Mouse (Mus musculus) forebrain, embryonic 10.5 days (tissue): ENCODE measurements around the gene Tmem262. TPM values are rescaled to one million over a fixed set of nuclear protein-coding genes. Genes with fewer than 3 reads are reported as not detected.

Experiments used
- DNase-seq: peaks from one replicate; pipeline ENCODE4 v3.0.0-alpha.2; 2017; ENCODE audit warnings: low spot score; ENCODE audit errors: extremely low spot score
- H3K27ac ChIP-seq: fragments of 300-500 bp; sonication (generic); 2 replicates; pipeline ENCODE4 v1.5.1; 2016; ENCODE audit warnings: mild to moderate bottlenecking
- H3K27me3 ChIP-seq: fragments of 300-500 bp; sonication (generic); 2 replicates; pipeline ENCODE4 v1.6.1; 2016; ENCODE audit warnings: mild to moderate bottlenecking; ENCODE audit not compliant: poor library complexity, severe bottlenecking
- H3K36me3 ChIP-seq: fragments of 300-500 bp; sonication (generic); replicated peaks from 2 replicates; pipeline ENCODE4 v1.6.1; 2016; ENCODE audit warnings: mild to moderate bottlenecking, moderate library complexity
- H3K4me1 ChIP-seq: fragments of 300-500 bp; sonication (generic); 2 replicates; pipeline ENCODE4 v1.6.1; 2016
- H3K4me3 ChIP-seq: fragments of 300-500 bp; sonication (generic); 2 replicates; pipeline ENCODE4 v1.5.1; 2016; ENCODE audit warnings: mild to moderate bottlenecking, moderate library complexity
- H3K9me3 ChIP-seq: fragments of 300-500 bp; sonication (generic); 2 replicates; pipeline ENCODE4 v1.6.1; 2016; ENCODE audit warnings: mild to moderate bottlenecking, moderate library complexity
- WGBS: fragments of 180-500 bp; shearing (Covaris S2); methylation state at CpG from one replicate; pipeline ENCODE4 v1.1.7; 2016; 5-methylcytosine and 5-hydroxymethylcytosine counted together
- polyA plus RNA-seq: library from polyadenylated mRNA; unstranded; fragments of >200 nt; fragmentation: Nextera tagmentation; extraction: Ambion mirVana; gene quantifications from 2 replicates; pipeline ENCODE4 v1.2.1, GENCODE M21; 2016

Gene Tmem262
- polyA plus RNA-seq, 1 experiment from 2014 or later: not detected

DNA sequence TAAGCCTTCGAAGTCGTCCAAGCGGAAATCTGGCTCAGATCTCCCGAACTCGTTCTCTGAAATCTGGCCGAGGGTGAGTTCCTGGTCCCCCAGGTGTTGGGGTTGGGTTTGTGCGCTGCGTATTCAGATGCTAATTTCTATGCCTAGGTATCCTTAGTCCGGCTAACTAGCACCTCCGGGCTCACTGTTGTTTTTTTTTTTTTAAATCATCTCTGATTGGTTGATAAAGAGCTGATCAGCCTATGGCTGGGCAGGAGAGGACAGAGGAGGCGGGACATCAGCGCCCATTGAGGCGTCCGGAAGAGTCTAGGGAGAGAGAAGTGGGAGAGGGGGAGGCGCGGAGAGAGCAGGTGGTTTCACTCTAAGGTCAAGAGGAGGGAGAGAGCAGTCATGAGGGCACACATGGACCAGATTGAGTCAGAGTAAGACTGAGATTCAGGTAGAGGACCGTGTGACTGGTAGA, 5.6 kb downstream of the Tmem262 start:
- peak; percentile 75 for DNase-seq
- peaks cover 23% of the 10 kb centered on the region for H3K4me1 ChIP-seq
- H3K36me3 ChIP-seq: peaks cover 70% of the 10 kb centered on the region
- peak overlapping the region; percentile 89 for H3K4me3 ChIP-seq
- peak overlapping the region; percentile 91 for H3K27ac ChIP-seq
- H3K9me3 ChIP-seq: no peaks in the 10 kb centered on the region
- under 1% methylated on average over 17 of the region's 17 CpGs for WGBS
- H3K27me3 ChIP-seq: no peaks in the 10 kb centered on the region

GRCm38 (mm10) chr19:6088841-6089240, 9.0 kb downstream of the Tmem262 start:
- Histone ChIP-seq H3K36me3 (peaks cover 80% of the 10 kb centered on the region), H3K9me3 (no peaks in the 10 kb centered on the region), H3K4me3 (no peak overlapping the region), H3K27me3 (no peaks in the 10 kb centered on the region), H3K4me1 (peaks cover 16% of the 10 kb centered on the region), H3K27ac (no peak overlapping the region)
- 95% methylated on average over 13 of the region's 13 CpGs for WGBS
- no peak for DNase-seq

DNA sequence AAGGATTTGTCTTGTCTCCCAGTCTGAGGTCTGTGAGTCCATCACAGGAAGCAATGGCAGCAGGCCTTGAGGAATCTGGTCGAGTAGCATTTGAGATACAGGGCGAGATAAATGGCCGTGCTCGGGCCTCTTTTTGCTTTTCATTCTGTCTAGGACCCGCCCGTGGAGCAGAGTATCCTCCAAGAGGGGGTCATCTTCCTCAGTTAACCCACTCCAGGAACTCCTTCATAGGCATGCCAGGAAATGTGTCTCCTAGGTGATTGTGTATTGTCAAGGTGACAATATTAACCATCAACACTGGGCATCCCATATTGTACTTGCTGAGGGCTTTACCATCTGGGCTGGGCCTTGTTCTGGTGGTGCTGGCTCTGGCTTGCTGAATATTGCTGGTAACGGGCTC, 14.3 kb downstream of the Tmem262 start, which contains the start of gene AC131692.1:
Gene AC131692.1, plus strand, starts transcription at position 301 of the 400 bp plus-strand sequence.
- Histone ChIP-seq H3K4me3 (no peak within 1 kb of the TSS), H3K4me1 (no peaks in the 10 kb centered on the region), H3K27ac (no peak within 1 kb of the TSS), H3K9me3 (no peaks in the 10 kb centered on the region), H3K36me3 (peaks cover 98% of the 10 kb centered on the region), H3K27me3 (no peaks in the 10 kb centered on the region)
- 94% methylated on average over 7 of the region's 7 CpGs for WGBS
- no peak for DNase-seq

DNA sequence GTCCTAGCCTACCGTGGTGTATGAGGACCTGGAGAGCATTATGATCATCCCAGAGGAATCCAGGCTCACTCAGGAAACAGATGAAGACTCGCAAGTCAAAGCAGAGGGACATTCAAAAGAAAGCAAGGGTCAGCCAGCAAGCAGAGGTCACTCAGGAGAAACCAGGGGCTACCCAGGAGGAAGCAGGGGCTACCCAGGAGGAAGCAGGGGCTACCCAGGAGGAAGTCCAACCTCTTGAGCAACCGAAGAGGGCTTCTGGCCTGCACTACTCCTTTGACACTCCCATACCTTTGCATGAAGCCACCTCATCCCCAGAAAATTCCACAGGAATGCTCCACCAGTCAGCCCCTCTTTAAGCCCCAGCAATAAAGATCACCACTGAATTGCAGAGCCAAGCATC, 18.0 kb downstream of the Tmem262 start:
- H3K36me3 ChIP-seq: peaks cover 74% of the 10 kb centered on the region
- no peak overlapping the region for H3K27ac ChIP-seq
- no peaks in the 10 kb centered on the region for H3K27me3 ChIP-seq
- DNase-seq: no peak
- WGBS: 86% methylated on average over 3 of the region's 3 CpGs
- H3K9me3 ChIP-seq: no peaks in the 10 kb centered on the region
- peaks cover 8% of the 10 kb centered on the region for H3K4me1 ChIP-seq
- H3K4me3 ChIP-seq: no peak overlapping the region

GRCm38 (mm10) chr19:6101186-6101585, 21.4 kb downstream of the Tmem262 start:
- Histone ChIP-seq H3K4me1 (peaks cover 8% of the 10 kb centered on the region), H3K27ac (no peak overlapping the region), H3K4me3 (no peak overlapping the region), H3K36me3 (peaks cover 45% of the 10 kb centered on the region), H3K27me3 (no peaks in the 10 kb centered on the region), H3K9me3 (no peaks in the 10 kb centered on the region)
- WGBS: 59% methylated on average over 6 of the region's 6 CpGs
- no peak for DNase-seq

- 82% methylated on average over 6 of the region's 6 CpGs for WGBS
Observed at GRCm38 (mm10) chr19:6102169-6102853, 22.5 kb downstream of the Tmem262 start.

GRCm38 (mm10) chr19:6104476-6104875, 24.6 kb downstream of the Tmem262 start:
- no peak for DNase-seq
- Histone ChIP-seq H3K4me1 (peaks cover 11% of the 10 kb centered on the region), H3K27me3 (no peaks in the 10 kb centered on the region), H3K36me3 (peaks cover 23% of the 10 kb centered on the region), H3K9me3 (no peaks in the 10 kb centered on the region), H3K4me3 (no peak overlapping the region), H3K27ac (no peak overlapping the region)
- 87% methylated on average over 4 of the region's 4 CpGs for WGBS

More at GRCm38 (mm10) chr19:6102169-6102853, 22.5 kb downstream of the Tmem262 start:
- Histone ChIP-seq H3K4me1 (peaks cover 11% of the 10 kb centered on the region), H3K27me3 (no peaks in the 10 kb centered on the region), H3K9me3 (no peaks in the 10 kb centered on the region), H3K27ac (no peak overlapping the region), H3K4me3 (no peak overlapping the region), H3K36me3 (peaks cover 39% of the 10 kb centered on the region)
- DNase-seq: no peak

DNA sequence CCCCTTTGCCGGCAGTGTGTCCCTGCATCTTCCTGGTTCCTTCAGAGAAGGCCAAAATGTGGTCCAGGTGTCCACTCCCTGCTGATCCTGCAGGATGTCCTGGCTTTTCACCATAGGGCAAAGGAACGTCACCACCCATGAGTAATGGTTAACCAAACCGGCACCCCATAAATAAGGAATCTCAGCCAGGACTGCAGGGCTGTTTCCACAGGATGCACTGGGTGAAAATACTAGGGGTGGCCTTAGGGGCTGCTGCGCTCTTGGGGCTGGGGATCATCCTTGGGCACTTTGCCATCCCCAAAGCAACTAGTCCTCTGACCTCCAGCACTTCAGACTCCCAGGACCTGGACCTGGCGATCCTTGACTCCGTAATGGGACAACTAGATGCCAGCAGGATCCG, 25.8 kb downstream of the Tmem262 start, which contains the start of gene Naaladl1:
Gene Naaladl1, plus strand, starts transcription at position 197 of the 400 bp plus-strand sequence.
- DNase-seq: no peak
- H3K27me3 ChIP-seq: no peaks in the 10 kb centered on the region
- H3K36me3 ChIP-seq: peaks cover 13% of the 10 kb centered on the region
- H3K27ac ChIP-seq: no peak within 1 kb of the TSS
- H3K4me1 ChIP-seq: peaks cover 9% of the 10 kb centered on the region
- 92% methylated on average over 7 of the region's 7 CpGs for WGBS
- H3K4me3 ChIP-seq: no peak within 1 kb of the TSS
- H3K9me3 ChIP-seq: no peaks in the 10 kb centered on the region

DNA sequence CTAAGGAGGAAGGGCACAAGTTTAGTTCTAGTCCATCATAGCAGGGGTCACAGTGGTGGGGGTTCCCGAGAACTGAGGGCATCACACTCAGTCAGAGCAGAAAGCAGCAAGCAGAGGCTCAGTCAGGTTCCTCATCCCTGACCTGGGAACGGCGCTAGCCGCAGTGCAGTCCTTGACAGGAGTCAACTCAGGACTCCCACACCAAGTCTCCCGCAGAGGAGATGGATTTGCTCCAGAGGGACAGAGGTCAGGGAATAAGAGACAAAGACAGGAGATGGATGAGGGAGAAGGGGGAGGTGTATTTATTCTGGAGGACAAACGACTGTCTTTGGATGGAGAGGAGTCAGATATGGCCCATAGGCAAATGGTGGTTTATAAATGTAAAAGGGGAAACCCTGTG, 33.3 kb downstream of the Tmem262 start:
- Histone ChIP-seq H3K9me3 (no peaks in the 10 kb centered on the region), H3K27ac (no peak overlapping the region), H3K36me3 (peaks cover 58% of the 10 kb centered on the region), H3K4me1 (peaks cover 18% of the 10 kb centered on the region), H3K4me3 (no peak overlapping the region), H3K27me3 (no peaks in the 10 kb centered on the region)
- no peak for DNase-seq
- 76% methylated on average over 6 of the region's 6 CpGs for WGBS

DNA sequence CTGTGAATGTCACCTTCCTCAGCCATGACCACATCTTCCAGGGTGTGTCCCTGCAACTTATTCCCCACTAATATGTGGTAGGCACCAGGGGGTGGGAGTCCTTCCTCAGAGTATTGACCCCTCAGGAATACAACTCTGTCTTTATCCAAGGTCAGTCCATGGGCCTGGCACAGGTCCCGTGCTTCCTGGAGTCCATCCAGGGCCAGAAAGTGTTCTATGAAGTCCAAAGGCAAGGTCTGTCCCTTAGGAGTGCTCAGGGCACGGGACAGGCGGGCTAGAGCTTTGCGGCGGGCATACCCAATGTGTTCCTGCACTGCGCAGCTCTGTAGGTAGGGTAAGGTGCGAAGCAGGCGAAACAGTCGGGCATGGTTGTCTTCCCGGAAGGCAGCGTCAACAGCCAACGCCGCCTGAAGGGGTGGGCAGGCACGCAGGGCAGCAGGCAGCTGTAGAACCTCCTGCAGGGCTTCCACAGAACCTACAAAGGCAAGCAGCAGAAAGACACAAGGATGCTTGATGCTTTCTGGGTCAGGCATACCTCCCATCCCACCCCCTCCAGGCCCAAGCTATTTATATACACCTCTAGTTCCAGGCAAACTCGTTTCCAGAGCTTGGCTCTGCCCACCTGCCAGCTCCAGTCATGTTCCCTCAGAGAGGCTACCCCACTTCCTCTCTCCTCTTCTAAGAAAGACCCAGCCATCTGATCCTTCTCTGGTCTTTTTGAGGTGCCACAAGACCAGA, 36.4 kb downstream of the Tmem262 start:
- H3K36me3 ChIP-seq: peaks cover 58% of the 10 kb centered on the region
- no peak for DNase-seq
- WGBS: 94% methylated on average over 15 of the region's 15 CpGs
- H3K9me3 ChIP-seq: no peaks in the 10 kb centered on the region
- H3K4me1 ChIP-seq: peaks cover 32% of the 10 kb centered on the region
- H3K4me3 ChIP-seq: peak overlapping the region; percentile 96
- H3K27ac ChIP-seq: no peak overlapping the region
- no peaks in the 10 kb centered on the region for H3K27me3 ChIP-seq

DNA sequence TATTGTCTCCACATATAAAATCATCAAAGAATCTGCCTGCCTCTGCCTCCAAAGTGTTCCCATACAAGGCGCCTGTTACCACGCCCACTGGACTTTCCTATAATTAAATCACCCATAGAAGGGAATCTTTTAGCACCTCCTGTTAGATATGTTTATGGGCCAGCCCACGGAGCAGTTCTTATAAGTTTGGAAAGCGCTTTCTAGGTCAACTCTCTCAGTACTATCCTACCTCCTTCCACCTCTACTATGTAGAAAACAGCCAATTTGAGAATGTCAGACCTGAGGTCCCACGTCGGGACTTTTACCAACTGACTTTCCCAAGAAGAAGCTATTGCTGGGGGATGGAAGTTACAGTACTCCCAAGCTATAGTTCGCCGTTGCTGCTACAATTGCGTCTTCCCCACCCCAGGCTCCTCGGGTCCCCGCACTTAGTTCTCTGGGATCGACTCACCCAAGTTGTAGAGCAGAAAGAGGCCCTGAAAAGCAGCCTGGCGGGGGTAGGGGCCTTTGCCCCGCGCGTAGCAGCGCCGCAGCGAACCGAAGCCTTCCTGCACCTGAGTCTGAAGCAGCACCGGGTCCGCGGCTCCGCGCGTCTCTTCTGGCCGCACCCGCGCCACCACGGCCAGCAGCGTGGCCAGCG, 37.6 kb downstream of the Tmem262 start:
- Histone ChIP-seq H3K9me3 (no peaks in the 10 kb centered on the region), H3K27ac (peak overlapping the region; percentile 98), H3K4me1 (peaks cover 41% of the 10 kb centered on the region), H3K27me3 (no peaks in the 10 kb centered on the region), H3K4me3 (peak overlapping the region; percentile 96), H3K36me3 (peaks cover 53% of the 10 kb centered on the region)
- 7% methylated on average over 32 of the region's 32 CpGs for WGBS
- DNase-seq: no peak

GRCm38 (mm10) chr19:6117986-6118676, 38.3 kb downstream of the Tmem262 start, which contains the start of gene Sac3d1:
Gene Sac3d1 (minus strand): TSS chr19:6118650.
- 0% methylated on average over 77 of the region's 77 CpGs for WGBS
- DNase-seq: peak; percentile 90

More at GRCm38 (mm10) chr19:6117986-6118676, 38.3 kb downstream of the Tmem262 start, which contains the start of gene Sac3d1:
- H3K36me3 ChIP-seq: peaks cover 46% of the 10 kb centered on the region
- H3K4me1 ChIP-seq: peaks cover 41% of the 10 kb centered on the region
- no peaks in the 10 kb centered on the region for H3K27me3 ChIP-seq
- H3K27ac ChIP-seq: peak within 1 kb of the TSS; percentile 98
- H3K4me3 ChIP-seq: peak within 1 kb of the TSS; percentile 96
- no peaks in the 10 kb centered on the region for H3K9me3 ChIP-seq
